Mouse (Mus musculus) CH12.LX (cell line): Measurements from ENCODE around the gene Nat10. TPM values are rescaled to one million over a fixed set of nuclear protein-coding genes. Genes with fewer than 3 reads are reported as not detected.

Experiments
- DNase-seq: peaks from one replicate; pipeline ENCODE4 v3.0.0-alpha.2; 2013; ENCODE audit errors: extremely low read depth
- H3K27ac ChIP-seq: 2 replicates; pipeline ENCODE4 v1.5.1; 2012; ENCODE audit warnings: low read depth, mild to moderate bottlenecking, control low read depth, moderate library complexity; ENCODE audit not compliant: insufficient read depth
- H3K27me3 ChIP-seq: replicated peaks from 2 replicates; pipeline ENCODE3; 2012; ENCODE audit warnings: inconsistent platforms
- H3K36me3 ChIP-seq, 2 experiments: replicated peaks in 1 of 2; 2 replicates each; pipeline versions ENCODE3 to v1.6.1; 2012; ENCODE audit warnings: inconsistent platforms in 1 of 2, low read length in 1 of 2, mild to moderate bottlenecking in 1 of 2, mixed read lengths in 1 of 2, moderate library complexity in 1 of 2; ENCODE audit not compliant: control insufficient read depth in 1 of 2, insufficient read depth in 1 of 2
- H3K4me1 ChIP-seq, 2 experiments: 2 replicates each; pipeline ENCODE4 v1.6.1; 2012; ENCODE audit warnings: inconsistent platforms in 1 of 2, moderate library complexity in 1 of 2; ENCODE audit not compliant: insufficient read depth in 2 of 2, control insufficient read depth in 1 of 2
- H3K4me2 ChIP-seq: 2 replicates; pipeline ENCODE4 v1.6.1; 2012; ENCODE audit warnings: low read depth, mild to moderate bottlenecking, control low read depth; ENCODE audit not compliant: poor library complexity, insufficient read depth, severe bottlenecking
- H3K4me3 ChIP-seq, 3 experiments: fragments of 150-350 bp in 1 of 3; sonication (generic) in 1 of 3; replicated peaks in 1 of 3; 2 replicates each; pipeline versions ENCODE3 to v1.5.1; 2011 to 2012; ENCODE audit warnings: low read depth in 2 of 3, low read length in 2 of 3, mild to moderate bottlenecking in 2 of 3, moderate library complexity in 2 of 3, control low read depth in 1 of 3, improper control_type of control experiment in 1 of 3, inconsistent platforms in 1 of 3, mixed read lengths in 1 of 3; ENCODE audit not compliant: poor library complexity in 1 of 3
- H3K79me2 ChIP-seq: replicated peaks from 2 replicates; pipeline ENCODE4 v1.6.1; 2012; ENCODE audit warnings: mild to moderate bottlenecking, moderate library complexity; ENCODE audit not compliant: control insufficient read depth, poor library complexity, insufficient read depth, severe bottlenecking; ENCODE audit errors: extremely low read depth
- H3K9ac ChIP-seq: 2 replicates; pipeline ENCODE4 v1.6.1; 2012; ENCODE audit warnings: low read depth, mild to moderate bottlenecking, control low read depth, moderate library complexity; ENCODE audit not compliant: insufficient read depth
- H3K9me3 ChIP-seq: replicated peaks from 2 replicates; pipeline ENCODE3; 2012; ENCODE audit warnings: low read length, inconsistent platforms, mixed read lengths
- BHLHE40 ChIP-seq: IDR thresholded peaks from 2 replicates; pipeline ENCODE4 v1.6.1; 2011; ENCODE audit warnings: mild to moderate bottlenecking, low read depth, low read length, improper control_type of control experiment
- CHD1 ChIP-seq: IDR thresholded peaks from 2 replicates; pipeline ENCODE4 v1.6.1; 2012; ENCODE audit warnings: low read depth, low read length, improper control_type of control experiment, inconsistent platforms
- CTCF ChIP-seq, 2 experiments: IDR thresholded peaks in 1 of 2; conservative IDR thresholded peaks in 1 of 2; 2 replicates each; pipeline ENCODE4 v1.5.1; 2011 to 2012; ENCODE audit warnings: low read depth in 2 of 2, low read length in 2 of 2, improper control_type of control experiment in 1 of 2, inconsistent platforms in 1 of 2, mild to moderate bottlenecking in 1 of 2, moderate library complexity in 1 of 2
- E2F4 ChIP-seq: IDR thresholded peaks from 2 replicates; pipeline ENCODE4 v1.6.1; 2011; ENCODE audit warnings: low read depth, low read length, improper control_type of control experiment; ENCODE audit not compliant: insufficient replicate concordance
- ETS1 ChIP-seq: conservative IDR thresholded peaks from 2 replicates; pipeline ENCODE4 v1.6.1; 2012; ENCODE audit warnings: low read depth, mild to moderate bottlenecking, inconsistent platforms, low read length, improper control_type of control experiment, moderate library complexity
- GABPA ChIP-seq: IDR thresholded peaks from 2 replicates; pipeline ENCODE4 v1.6.1; 2012; ENCODE audit warnings: low read depth, low read length, improper control_type of control experiment, inconsistent platforms; ENCODE audit not compliant: insufficient replicate concordance
- KAT2A ChIP-seq: IDR thresholded peaks from 2 replicates; pipeline ENCODE4 v1.6.1; 2012; ENCODE audit warnings: low read length, improper control_type of control experiment, inconsistent platforms; ENCODE audit not compliant: insufficient replicate concordance
- MAX ChIP-seq: IDR thresholded peaks from 2 replicates; pipeline ENCODE4 v1.6.1; 2011; ENCODE audit warnings: low read length, improper control_type of control experiment
- MAZ ChIP-seq: IDR thresholded peaks from 2 replicates; pipeline ENCODE4 v1.6.1; 2012; ENCODE audit warnings: low read depth, mild to moderate bottlenecking, inconsistent platforms, low read length, improper control_type of control experiment, moderate library complexity
- MEF2A ChIP-seq: IDR thresholded peaks from 2 replicates; pipeline ENCODE4 v1.6.1; 2014; ENCODE audit warnings: low read depth, mild to moderate bottlenecking, inconsistent platforms, low read length, improper control_type of control experiment, borderline replicate concordance
- NELFE ChIP-seq: IDR thresholded peaks from 2 replicates; pipeline ENCODE4 v1.6.1; 2011; ENCODE audit warnings: low read depth, low read length, improper control_type of control experiment
- NRF1 ChIP-seq: IDR thresholded peaks from 2 replicates; pipeline ENCODE4 v1.6.1; 2014; ENCODE audit warnings: low read depth, mild to moderate bottlenecking, inconsistent platforms, low read length, improper control_type of control experiment, moderate library complexity
- POLR2AphosphoS2 ChIP-seq: IDR thresholded peaks from 2 replicates; pipeline ENCODE4 v1.6.1; 2011; ENCODE audit warnings: low read depth, low read length, improper control_type of control experiment
- RAD21 ChIP-seq: IDR thresholded peaks from 2 replicates; pipeline ENCODE4 v1.6.1; 2011; ENCODE audit warnings: low read depth, mild to moderate bottlenecking, low read length, improper control_type of control experiment, moderate library complexity
- RCOR1 ChIP-seq: conservative IDR thresholded peaks from 2 replicates; pipeline ENCODE4 v1.6.1; 2012; ENCODE audit warnings: low read depth, mild to moderate bottlenecking, inconsistent platforms, low read length, improper control_type of control experiment
- SIN3A ChIP-seq: IDR thresholded peaks from 2 replicates; pipeline ENCODE4 v1.6.1; 2012; ENCODE audit warnings: low read length, improper control_type of control experiment, inconsistent platforms
- UBTF ChIP-seq: IDR thresholded peaks from 2 replicates; pipeline ENCODE4 v1.6.1; 2012; ENCODE audit warnings: low read depth, mild to moderate bottlenecking, inconsistent platforms, low read length, improper control_type of control experiment, moderate library complexity
- USF1 ChIP-seq: IDR thresholded peaks from 2 replicates; pipeline ENCODE4 v1.6.1; 2014; ENCODE audit warnings: low read depth, mild to moderate bottlenecking, inconsistent platforms, low read length, improper control_type of control experiment
- USF2 ChIP-seq: conservative IDR thresholded peaks from 2 replicates; pipeline ENCODE4 v1.6.1; 2011; ENCODE audit warnings: low read depth, low read length, improper control_type of control experiment
- ZMIZ1 ChIP-seq: IDR thresholded peaks from 2 replicates; pipeline ENCODE4 v1.6.1; 2012; ENCODE audit warnings: low read depth, mild to moderate bottlenecking, inconsistent platforms, low read length, improper control_type of control experiment
- ZNF384 ChIP-seq: IDR thresholded peaks from 2 replicates; pipeline ENCODE4 v1.6.1; 2012; ENCODE audit warnings: low read depth, low read length, improper control_type of control experiment, inconsistent platforms
- dilution Hi-C: fragments of 300-500 bp; cut with MboI; formaldehyde crosslinking; loops from 2 replicates; pipeline ENCODE4 v1.14.3; 2020; ENCODE audit warnings: low sequenced_read_pairs; ENCODE audit not compliant: extremely low pct_unique_long_range_greater_than_20kb, extremely low pct_ligation_motif_present
- in situ Hi-C: fragments of 300-500 bp; cut with MboI; formaldehyde crosslinking; loops from 3 replicates; pipeline ENCODE4 v1.14.3; 2019; ENCODE audit warnings: low sequenced_read_pairs, low pct_ligation_motif_present, low pct_unique_long_range_greater_than_20kb, mixed read lengths
- polyA plus RNA-seq: library from polyadenylated mRNA; unstranded; fragments of >175 nt; gene quantifications from 2 replicates; pipeline ENCODE4 v1.2.1, GENCODE M21; 2012; ENCODE audit warnings: low read depth; ENCODE audit not compliant: insufficient read length
- total RNA-seq, 2 experiments: library from RNA; depleted of rRNA; stranded (reverse); fragments of 300-350 nt in 1 of 2; fragments of >200 nt in 1 of 2; gene quantifications; 2 replicates each; pipeline ENCODE4 v1.2.3; 2012 to 2014

Gene Nat10
- total and polyA plus RNA-seq, 3 experiments = 31.0 to 83.6 (median 36.0) TPM

GRCm38 (mm10) chr2:103747891-103748290 is 13.2 kb downstream of the Nat10 start:
- Histone ChIP-seq H3K4me3 (no peak overlapping the region), H3K79me2 (no peaks in the 10 kb centered on the region), H3K9me3 (no peaks in the 10 kb centered on the region), H3K27ac (no peak overlapping the region), H3K4me2 (no peak overlapping the region), H3K27me3 (no peaks in the 10 kb centered on the region), H3K36me3 (peaks cover 65 to 95% of the 10 kb centered on the region in 2 experiments), H3K9ac (no peak overlapping the region), H3K4me1 (no peaks in the 10 kb centered on the region)
- dilution Hi-C loops = no loop called here
- TF ChIP-seq MAX (no peak), KAT2A (no peak)
- no peak for DNase-seq
- in situ Hi-C loops = loop anchor here (10.0 kb wide), 1 partner anchor 257 kb away; no protein-coding TSS in a partner anchor

GRCm38 (mm10) chr2:103746761-103747160 is 14.3 kb downstream of the Nat10 start:
- Histone ChIP-seq H3K27me3 (no peaks in the 10 kb centered on the region), H3K4me2 (no peak overlapping the region), H3K4me1 (peaks cover 0 to 3% of the 10 kb centered on the region in 2 experiments; a peak in 1 of 4 replicates), H3K79me2 (no peaks in the 10 kb centered on the region), H3K36me3 (peaks cover 65 to 96% of the 10 kb centered on the region in 2 experiments), H3K9me3 (no peaks in the 10 kb centered on the region), H3K9ac (no peak overlapping the region), H3K27ac (no peak overlapping the region), H3K4me3 (no peak overlapping the region)
- TF ChIP-seq CTCF (conservative IDR thresholded peaks at IDR 0.05 in 1 of 2, IDR thresholded peaks at IDR 0.05 in 1 of 2; ENCODE audit: low read depth in 2 of 2, low read length in 2 of 2) (no peak), POLR2AphosphoS2 (no peak), CHD1 (no peak), GABPA (no peak), ETS1 (no peak), UBTF (no peak), SIN3A (no peak), E2F4 (no peak), ZNF384 (no peak), BHLHE40 (no peak), MEF2A (no peak)
- dilution Hi-C loops (no loop called here), in situ Hi-C loops (loop anchor here (10.0 kb wide), 1 partner anchor 258 kb away; no protein-coding TSS in a partner anchor)
- DNase-seq = no peak

GRCm38 (mm10) chr2:103746096-103746495 is 15.0 kb downstream of the Nat10 start:
- TF ChIP-seq RCOR1 = no peak
- TF ChIP-seq SIN3A = no peak
- no peak for TF ChIP-seq RAD21
- no peak for TF ChIP-seq MAZ
- TF ChIP-seq ZMIZ1 = no peak
- TF ChIP-seq POLR2AphosphoS2 = no peak
- no peak for TF ChIP-seq USF1
- TF ChIP-seq KAT2A = no peak
- TF ChIP-seq NELFE = no peak
- TF ChIP-seq USF2 = no peak
- TF ChIP-seq NRF1 = no peak
- Histone ChIP-seq H3K27me3 (no peaks in the 10 kb centered on the region), H3K79me2 (no peaks in the 10 kb centered on the region), H3K9ac (no peak overlapping the region), H3K4me1 (peaks cover 0 to 7% of the 10 kb centered on the region in 2 experiments; a peak in 2 of 4 replicates), H3K4me2 (no peak overlapping the region), H3K36me3 (peaks cover 62 to 96% of the 10 kb centered on the region in 2 experiments), H3K27ac (no peak overlapping the region), H3K4me3 (no peak overlapping the region), H3K9me3 (no peaks in the 10 kb centered on the region)
- dilution Hi-C loops (no loop called here), in situ Hi-C loops (loop anchor here (10.0 kb wide), 1 partner anchor 259 kb away; no protein-coding TSS in a partner anchor)
- no peak for DNase-seq
